Mouse (Mus musculus) lung, adult 2 months (tissue): ENCODE results near the gene Gm8271. TPM values are rescaled to one million over a fixed set of nuclear protein-coding genes. Genes with fewer than 3 reads are reported as not detected.
"Not testable (repeated sequence)": the region's sequence is repeated elsewhere in the genome, so short reads cannot be mapped to it uniquely, and the experiment has no call there.

Experiments
- DNase-seq: peaks from one replicate; pipeline ENCODE4 v3.0.0; 2022
- H3K4me1 ChIP-seq: fragments of 200-500 bp; 2 replicates; pipeline ENCODE4 v1.6.1; 2011; ENCODE audit warnings: low read length; ENCODE audit not compliant: control insufficient read depth, insufficient read depth
- H3K4me3 ChIP-seq: fragments of 200-500 bp; replicated peaks from 2 replicates; pipeline ENCODE3; 2011; ENCODE audit warnings: low read depth, mild to moderate bottlenecking, control low read depth, low read length; ENCODE audit errors: extremely low read depth
- WGBS: fragments of 180-500 bp; shearing (Covaris S2); methylation state at CpG from one replicate; pipeline ENCODE4 v1.1.7; 2018; 5-methylcytosine and 5-hydroxymethylcytosine counted together
- polyA plus RNA-seq: library from polyadenylated mRNA; depleted of rRNA; stranded (reverse); fragments of >200 nt; gene quantifications from 2 replicates; pipeline ENCODE4 v1.2.3, GENCODE M21; 2012; rRNA removed

Gene Gm8271
- not detected in 2 replicates for polyA plus RNA-seq

GRCm38 (mm10) chr14:5185493-5185892, at the start of gene Gm8271:
Gene Gm8271 (plus strand): TSS chr14:5185793.
- H3K4me1 ChIP-seq, H3K4me3 ChIP-seq, DNase-seq: not testable (repeated sequence)
- no CpG with 5 or more reads among the region's 3 CpGs for WGBS

DNA sequence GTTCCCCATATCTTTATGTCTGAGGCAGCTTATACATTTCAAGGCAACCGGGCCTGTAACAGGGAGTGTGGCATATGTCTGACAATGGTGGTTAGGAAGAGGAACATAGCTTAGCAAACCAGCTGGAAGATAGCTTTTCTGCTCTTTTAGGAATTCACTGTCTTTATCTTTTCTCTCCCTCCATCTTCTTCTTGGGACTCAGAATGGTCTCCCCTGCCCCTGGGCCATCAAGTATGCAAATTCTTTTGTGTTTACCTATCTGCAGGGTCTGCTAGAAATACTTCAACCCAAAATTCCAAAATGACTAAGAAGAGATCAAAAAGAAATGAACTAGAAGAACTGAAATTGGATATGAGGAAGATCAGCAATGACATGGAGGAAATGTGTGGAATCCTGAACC, 21.4 kb upstream of the Gm8271 start, which contains the start of gene Gm3317:
TSS of gene Gm3317 (plus strand) at position 301 of the 400 bp plus-strand sequence.
- not testable (repeated sequence) for H3K4me1 ChIP-seq, DNase-seq, H3K4me3 ChIP-seq
- WGBS, result no CpG with 5 or more reads among the region's 1 CpGs

Other genes with a start within 250 kb of the Gm8271 start
- not detected in 2 replicates for gene Gm8297, start 201.9 kb upstream of the Gm8271 start, polyA plus RNA-seq
- not detected in 2 replicates for gene Gm3298, start 169.9 kb upstream of the Gm8271 start, polyA plus RNA-seq
- gene 4930555G01Rik, start 135.2 kb upstream of the Gm8271 start, polyA plus RNA-seq, result not detected in 2 replicates
- not detected in 2 replicates for gene Gm8281, start 114.8 kb upstream of the Gm8271 start, polyA plus RNA-seq
- gene Gm8279, start 54.3 kb upstream of the Gm8271 start, polyA plus RNA-seq, result not detected in 2 replicates
- gene Gm3317, start 21.3 kb upstream of the Gm8271 start, polyA plus RNA-seq, result not detected in 2 replicates
- gene Gm3526, start 74.8 kb downstream of the Gm8271 start, polyA plus RNA-seq, result not detected in 2 replicates
- not detected in 2 replicates for gene Gm3542, start 149.1 kb downstream of the Gm8271 start, polyA plus RNA-seq
- not detected in 2 replicates for gene Gm3500, start 203.3 kb downstream of the Gm8271 start, polyA plus RNA-seq